Mouse (Mus musculus) kidney, postnatal 14 days (tissue): ENCODE measurements around the gene Zfp839.

ENCODE experiments used
- DNase-seq: peaks from one replicate; pipeline ENCODE4 v3.0.0; 2022; ENCODE audit warnings: mixed read lengths

The Zfp839 gene

DNA sequence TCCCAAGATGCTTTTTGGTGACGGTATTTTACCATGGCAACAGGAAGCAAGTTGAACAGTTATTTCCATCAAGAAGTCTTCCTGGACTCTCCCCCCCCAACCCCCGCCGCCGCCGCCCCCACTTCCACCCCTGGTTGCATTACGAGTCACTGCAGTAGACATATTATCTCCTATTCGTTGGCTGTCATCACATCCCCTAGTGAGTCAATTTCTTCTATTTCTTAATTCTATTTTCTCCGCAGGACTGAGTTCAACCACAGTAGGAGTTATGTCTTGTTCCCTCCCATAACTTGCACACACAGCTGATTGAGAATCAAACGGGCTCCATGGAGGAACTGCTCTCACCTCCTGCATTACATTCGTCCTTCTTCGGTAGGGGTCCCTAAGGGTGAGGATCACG lies 38.1 kb downstream of the Zfp839 start:
- DNase-seq: no peak

DNA sequence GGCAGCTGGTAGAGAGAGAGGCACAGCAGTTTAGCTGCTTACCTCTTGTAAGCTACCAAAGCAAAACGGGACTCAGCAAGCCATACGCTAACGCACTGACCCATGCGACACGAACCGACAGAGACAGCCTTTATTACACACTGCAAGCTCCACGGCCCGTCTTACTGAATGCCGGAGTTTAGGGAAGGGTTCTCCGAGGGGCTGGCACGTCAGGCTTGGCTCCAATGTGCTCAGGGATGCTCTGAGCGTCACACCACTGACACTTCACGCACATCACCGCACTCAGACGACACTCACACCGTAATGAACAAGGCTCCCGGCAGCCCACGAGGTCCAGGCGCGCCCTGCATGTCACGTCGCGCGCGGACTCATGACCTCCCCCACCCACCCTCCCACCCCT lies 38.6 kb downstream of the Zfp839 start:
- no peak for DNase-seq

GRCm38 (mm10) chr12:110889036-110890020 lies 39.3 kb downstream of the Zfp839 start, which contains the start of the genes Cinp and Tecpr2:
Gene Cinp, minus strand, starts transcription at chr12:110889145.
Gene Tecpr2, plus strand, starts transcription at chr12:110889264.
- DNase-seq: peak; percentile 98

GRCm38 (mm10) chr12:110891887-110892286 lies 41.8 kb downstream of the Zfp839 start:
- DNase-seq: no peak

DNA sequence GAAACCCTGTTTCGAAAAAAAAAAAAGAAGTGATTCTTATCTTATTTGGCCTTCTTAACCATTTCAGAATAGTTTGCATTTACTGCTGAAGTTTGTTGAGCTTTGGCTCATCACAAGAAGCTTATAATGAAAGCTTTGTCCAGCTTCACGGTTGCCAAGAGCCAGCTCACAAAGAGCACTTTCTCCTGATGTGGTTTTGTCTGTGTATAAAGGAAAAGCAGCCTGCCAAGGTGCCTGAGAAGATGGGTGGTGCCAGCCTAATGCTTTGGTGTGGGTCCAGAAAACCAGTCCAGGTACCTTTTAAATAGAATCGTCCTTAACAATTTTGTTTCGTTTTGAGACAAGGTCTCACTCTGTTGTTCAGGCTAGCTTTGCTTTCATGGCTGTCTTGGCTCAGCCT lies 52.1 kb downstream of the Zfp839 start:
- no peak for DNase-seq

- DNase-seq: peak; percentile 34
Measured at GRCm38 (mm10) chr12:110903536-110903935, 53.5 kb downstream of the Zfp839 start.

GRCm38 (mm10) chr12:110907845-110908244 lies 57.8 kb downstream of the Zfp839 start:
- DNase-seq: no peak

DNA sequence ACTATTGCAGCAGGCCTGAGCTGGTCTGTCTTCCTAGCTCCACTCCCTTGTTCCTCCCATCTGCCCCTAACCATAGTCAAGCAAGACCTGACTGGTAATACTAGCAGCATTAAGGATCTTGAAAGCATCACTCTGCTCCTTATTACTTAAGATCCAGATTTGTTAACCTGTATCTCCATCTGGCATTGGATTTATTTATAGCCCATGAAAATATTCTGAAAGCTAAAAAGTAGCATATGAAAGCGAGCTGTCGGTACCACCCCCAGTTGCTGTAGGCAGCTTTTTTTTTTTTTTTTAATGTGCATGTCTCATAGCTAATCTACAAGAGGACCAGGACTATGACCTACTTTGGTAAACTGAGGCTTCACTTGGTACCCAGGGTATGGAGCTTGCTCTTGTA lies 59.9 kb downstream of the Zfp839 start:
- no peak for DNase-seq

DNA sequence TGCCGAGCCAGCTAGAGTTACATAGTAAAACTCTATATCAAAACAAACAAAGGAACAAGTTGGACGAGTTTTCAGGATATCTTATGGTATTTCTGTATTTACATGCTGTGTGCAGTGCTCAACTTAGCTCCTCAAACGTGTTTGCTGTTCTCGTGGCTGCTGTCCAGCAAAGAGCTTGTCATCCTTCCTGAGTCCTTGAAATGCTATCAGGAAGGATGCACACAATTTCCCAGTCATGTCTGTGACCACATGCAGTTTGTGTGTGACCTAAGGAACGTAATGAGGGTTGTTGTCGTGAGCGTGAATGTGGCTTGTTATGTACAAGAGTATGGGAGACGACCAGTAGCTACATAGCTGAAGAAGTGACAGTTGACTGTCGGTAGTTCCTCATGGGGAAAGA lies 65.7 kb downstream of the Zfp839 start:
- no peak for DNase-seq
